ENCODE assay signal across 22 mouse cellular contexts in genomic region chr11:93154910-93155309, GRCm38 (mm10). TPM values are rescaled to one million over a fixed set of nuclear protein-coding genes. Genes with fewer than 3 reads are reported as not detected.
"Had no signal": no experiment of that assay in that cellular context is flagged by ENCODE, and none has a peak within 500 bp of the region (broad histone marks: within the 10 kb centered on the region; RNA-seq: fewer than 3 reads in every experiment).

No protein-coding gene starts in this region.

- H3K9me3 ChIP-seq: liver, embryonic 13.5 days; neural tube, embryonic 12.5 days; neural tube, embryonic 15.5 days had no signal

- H3K27ac ChIP-seq: liver, embryonic 13.5 days; neural tube, embryonic 12.5 days; neural tube, embryonic 15.5 days; stomach, postnatal 0 days had no signal

- H3K9ac ChIP-seq: liver, embryonic 13.5 days; neural tube, embryonic 12.5 days; neural tube, embryonic 15.5 days had no signal

- H3K36me3 ChIP-seq: liver, embryonic 13.5 days; neural tube, embryonic 12.5 days; neural tube, embryonic 15.5 days had no signal

- H3K4me3 ChIP-seq: liver, embryonic 13.5 days; neural tube, embryonic 12.5 days; neural tube, embryonic 15.5 days had no signal

- DNase-seq: kidney, adult 2 months; kidney, postnatal 10 days; kidney, postnatal 36 days; liver, embryonic 13.5 days; lung, adult 2 months; lung, postnatal 14 days; lung, postnatal 4 days; midbrain, embryonic 14.5 days; right cerebral cortex, adult 18-20 months; right cerebral cortex, postnatal 14 days; right cerebral cortex, postnatal 4 days; thymus, postnatal 25 days had no signal

- H3K27me3 ChIP-seq: liver, embryonic 13.5 days; neural tube, embryonic 12.5 days; neural tube, embryonic 15.5 days had no signal

- H3K4me2 ChIP-seq: liver, embryonic 13.5 days; midbrain, embryonic 11.5 days; neural tube, embryonic 12.5 days; neural tube, embryonic 15.5 days had no signal

- H3K4me1 ChIP-seq: liver, embryonic 13.5 days; neural tube, embryonic 12.5 days; neural tube, embryonic 15.5 days had no signal

RNA-seq across cellular contexts. Expression of gene Car10, which starts 57.1 kb away (rescaled TPM):
- total RNA-seq: liver, adult 2 months; megakaryocyte progenitor cell, adult 5-6 weeks; megakaryocyte-erythroid progenitor cell, adult 5-6 weeks had no signal
- polyA plus RNA-seq: kidney, adult 2 months; liver, adult 2 months; liver, embryonic 13.5 days; liver, embryonic 16.5 days; lung, adult 2 months; lung, embryonic 16.5 days; thymus, postnatal 0 days had no signal
